Mouse (Mus musculus): ENCODE measurements at regions not wholly inside any gene's neighbourhood (a gene's known extent, or its start where the extent isn't known, plus 50 kb on each side); places are given as distances from the start of the nearest gene placed in this dataset.

DNA sequence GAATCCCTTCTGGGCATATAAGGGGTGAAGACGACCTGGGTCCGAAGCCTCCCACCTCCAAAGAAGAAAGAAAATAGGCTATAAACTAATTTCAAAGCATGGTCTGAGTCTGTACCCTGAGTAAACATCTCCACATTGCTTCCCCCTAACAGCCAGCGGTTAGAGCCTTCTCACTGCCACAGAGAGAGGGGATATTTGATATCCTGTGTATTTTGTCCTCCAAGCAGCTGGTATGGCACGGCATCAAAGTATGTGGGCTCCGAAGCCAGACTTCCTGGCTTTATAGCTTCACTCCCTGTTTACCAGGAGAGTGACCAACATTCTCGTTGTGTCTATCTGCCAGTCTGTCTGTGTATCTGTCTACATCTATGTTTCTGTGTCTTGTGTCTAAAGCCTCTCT is 191.7 kb upstream of the Plxna2 start:
- TF ChIP-seq CTCF (IDR thresholded peaks at IDR 0.05; ENCODE audit: low read depth, low read length) = no peak
- no peak for TF ChIP-seq POLR2A (IDR thresholded peaks at IDR 0.05; ENCODE audit: borderline replicate concordance, low read depth, low read length)
